7 mouse cellular contexts compared by ENCODE assay signal in the genomic region with DNA sequence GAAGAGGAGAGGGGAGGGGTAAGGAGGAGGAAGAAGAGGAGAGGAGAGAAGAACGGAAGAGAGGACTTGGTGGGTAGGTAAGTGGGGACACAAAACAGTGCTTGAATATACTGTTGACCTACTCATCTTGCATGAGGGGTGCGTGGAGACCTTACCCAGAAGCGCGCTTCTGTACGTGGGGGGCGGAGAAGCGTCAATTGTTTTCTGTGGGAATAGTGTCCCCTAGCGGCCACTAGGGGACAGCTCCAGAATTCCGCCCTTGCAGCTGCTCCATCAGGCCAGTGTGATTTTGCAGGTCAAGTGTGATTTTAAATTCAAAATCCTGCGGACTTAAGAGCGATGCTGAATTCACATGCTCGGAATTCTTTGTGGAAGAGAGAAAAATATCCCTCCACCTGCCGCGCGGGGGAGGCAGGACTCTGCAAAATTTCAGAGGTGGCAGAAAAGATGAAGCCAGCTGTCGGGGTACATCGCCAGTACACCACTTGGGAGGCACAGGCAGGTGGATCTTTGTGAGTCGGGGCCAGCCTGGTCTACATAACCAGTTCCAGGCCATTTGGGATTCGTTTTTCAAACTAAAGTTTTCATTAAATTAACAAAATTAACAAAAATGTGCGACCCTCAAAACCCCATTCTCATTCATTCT. TPM values are rescaled to one million over a fixed set of nuclear protein-coding genes. Genes with fewer than 3 reads are reported as not detected.
DNase-seq lines count a peak whose midpoint lies in the region; ATAC-seq and TF ChIP-seq lines count a peak whose summit lies in the region.

No protein-coding gene starts in this region.

- peak; percentile 88 for TF ChIP-seq CTCF in liver, postnatal 0 days (IDR thresholded peaks at IDR 0.05; ENCODE audit: low read depth)

- H3K4me2 ChIP-seq in liver, postnatal 0 days (ENCODE audit: low read depth, low read length): no peak overlapping the region
- H3K4me2 ChIP-seq in neural tube, embryonic 12.5 days (replicated peaks): peak overlapping the region; percentile 44

- H3K4me3 ChIP-seq in liver, postnatal 0 days (ENCODE audit: low read depth, low read length): no peak overlapping the region
- H3K4me3 ChIP-seq in neural tube, embryonic 12.5 days: no peak overlapping the region

- H3K36me3 ChIP-seq in liver, postnatal 0 days (replicated peaks; ENCODE audit: insufficient read depth, low read length): no peaks in the 10 kb centered on the region
- no peaks in the 10 kb centered on the region for H3K36me3 ChIP-seq in neural tube, embryonic 12.5 days

- 18% methylated on average over 20 of the region's 20 CpGs for WGBS in liver, postnatal 0 days (ENCODE audit: insufficient replicate concordance)
- 16% methylated on average over 20 of the region's 20 CpGs for WGBS in neural tube, embryonic 12.5 days

- no peaks in the 10 kb centered on the region for H3K27me3 ChIP-seq in liver, postnatal 0 days (ENCODE audit: insufficient read depth, low read length)
- H3K27me3 ChIP-seq in neural tube, embryonic 12.5 days (replicated peaks): no peaks in the 10 kb centered on the region

- DNase-seq in CD4-positive helper T cell, adult 2 months (ENCODE audit: low read depth, low spot score): peak; percentile 55
- DNase-seq in MEL-GATA-1-ER (ENCODE audit: extremely low read depth, low read depth): peak; percentile 34
- peak; percentile 56 to 61 for DNase-seq in cerebellum, postnatal 36 days
- peak; percentile 39 to 50 for DNase-seq in gastrocnemius, postnatal 4 days (ENCODE audit: low spot score in 2 of 2)
- DNase-seq in kidney, adult 9 months: peak; percentile 53
- peak; percentile 52 for DNase-seq in liver, postnatal 0 days

- no peak overlapping the region for H3K9ac ChIP-seq in liver, postnatal 0 days (replicated peaks)
- no peak overlapping the region for H3K9ac ChIP-seq in neural tube, embryonic 12.5 days

- no peak for TF ChIP-seq EP300 in liver, postnatal 0 days (IDR thresholded peaks at IDR 0.05; ENCODE audit: low read depth)

- no peaks in the 10 kb centered on the region for H3K4me1 ChIP-seq in liver, postnatal 0 days (ENCODE audit: insufficient read depth)
- H3K4me1 ChIP-seq in neural tube, embryonic 12.5 days: no peaks in the 10 kb centered on the region

- no peak overlapping the region for H3K27ac ChIP-seq in liver, postnatal 0 days (ENCODE audit: low read depth)
- H3K27ac ChIP-seq in neural tube, embryonic 12.5 days: no peak overlapping the region

- H3K9me3 ChIP-seq in liver, postnatal 0 days (ENCODE audit: low read length): no peaks in the 10 kb centered on the region
- H3K9me3 ChIP-seq in neural tube, embryonic 12.5 days: no peaks in the 10 kb centered on the region

- no peak for ATAC-seq in liver, postnatal 0 days
- ATAC-seq in neural tube, embryonic 12.5 days (ENCODE audit: low FRiP score, low read depth): no peak

RNA-seq across cellular contexts. Expression of a gene that starts 18.6 kb away (rescaled TPM):
- 10 to 100 TPM; 34.3 to 44.5 TPM for total RNA-seq in gastrocnemius, postnatal 4 days (2021)
- 3.6 and 4.1 TPM in 2 replicates for polyA plus RNA-seq in liver, postnatal 0 days (2015; fragmentation: Nextera tagmentation; extraction: Ambion mirVana)
- polyA plus RNA-seq in neural tube, embryonic 12.5 days (2016; fragmentation: Nextera tagmentation; extraction: Ambion mirVana): 26.2 and 26.9 TPM in 2 replicates

RNA-seq across cellular contexts. Expression of a gene that starts 35.7 kb away (rescaled TPM):
- under 1 TPM in 1 of 2 experiments, not detected in 1; 0.54 TPM for total RNA-seq in gastrocnemius, postnatal 4 days (2021)
- 74.6 and 75.7 TPM in 2 replicates for polyA plus RNA-seq in liver, postnatal 0 days (2015; fragmentation: Nextera tagmentation; extraction: Ambion mirVana)
- 0.53 TPM in 1 of 2 replicates, not detected in the other for polyA plus RNA-seq in neural tube, embryonic 12.5 days (2016; fragmentation: Nextera tagmentation; extraction: Ambion mirVana)

RNA-seq across cellular contexts. Expression of a gene that starts 47.0 kb away (rescaled TPM):
- 10 to 100 TPM; 12.6 to 16.1 TPM for total RNA-seq in gastrocnemius, postnatal 4 days (2021)
- 9.3 and 9.9 TPM in 2 replicates for polyA plus RNA-seq in liver, postnatal 0 days (2015; fragmentation: Nextera tagmentation; extraction: Ambion mirVana)
- polyA plus RNA-seq in neural tube, embryonic 12.5 days (2016; fragmentation: Nextera tagmentation; extraction: Ambion mirVana): 19.3 and 21.3 TPM in 2 replicates

RNA-seq across cellular contexts. Expression of a gene that starts 56.3 kb away (rescaled TPM):
- total RNA-seq in gastrocnemius, postnatal 4 days (2021): 1 to 10 TPM in 1 of 2 experiments, under 1 TPM in 1; 0.98 to 1.3 TPM
- 0.81 and 1.1 TPM in 2 replicates for polyA plus RNA-seq in liver, postnatal 0 days (2015; fragmentation: Nextera tagmentation; extraction: Ambion mirVana)
- 6.4 and 6.6 TPM in 2 replicates for polyA plus RNA-seq in neural tube, embryonic 12.5 days (2016; fragmentation: Nextera tagmentation; extraction: Ambion mirVana)

RNA-seq across cellular contexts. Expression of a gene that starts 56.4 kb away (rescaled TPM):
- total RNA-seq in gastrocnemius, postnatal 4 days (2021): 10 to 100 TPM; 18.9 to 21.4 TPM
- polyA plus RNA-seq in liver, postnatal 0 days (2015; fragmentation: Nextera tagmentation; extraction: Ambion mirVana): 222 and 246 TPM in 2 replicates
- 36.1 and 42.3 TPM in 2 replicates for polyA plus RNA-seq in neural tube, embryonic 12.5 days (2016; fragmentation: Nextera tagmentation; extraction: Ambion mirVana)

Comparison
In these comparisons a context has a peak if more than half of its experiments do, and no peak if none do; other contexts are left out.
1. RNA of a gene that starts 35.7 kb away (polyA plus RNA-seq): 74.6 to 75.7 TPM in liver, postnatal 0 days; 0.53 TPM in neural tube, embryonic 12.5 days; every median in the first group is over 10 times any median in the second.
2. Peak in every context shown above with its lines, with median percentiles within 50 percentile points of each other: DNase-seq.